In the genomic region with DNA sequence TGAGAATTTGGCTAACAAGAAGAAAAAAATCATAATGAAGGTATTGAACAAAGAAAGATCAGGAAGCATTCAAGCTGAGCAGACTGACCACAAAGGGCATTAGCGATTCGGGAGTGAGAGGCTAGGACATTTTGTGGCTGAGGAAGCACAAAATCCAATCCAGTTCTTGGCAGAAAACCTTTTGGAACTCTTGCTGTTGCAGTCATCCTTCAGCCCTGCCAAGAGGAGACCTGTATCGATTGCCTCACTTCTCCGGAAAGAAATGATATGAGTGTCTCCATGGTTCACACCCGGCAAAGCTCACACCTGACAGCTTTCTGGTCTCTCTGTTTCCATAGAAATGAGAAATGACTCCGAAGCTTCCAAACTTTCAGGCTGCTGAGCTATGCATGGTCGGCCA, we compare ENCODE assay signal across 19 mouse cellular contexts.
DNase-seq lines count a peak whose midpoint lies in the region; ATAC-seq and TF ChIP-seq lines count a peak whose summit lies in the region.
"Had no signal": no experiment of that assay in that cellular context is flagged by ENCODE, and none has a peak within 500 bp of the region (broad histone marks: within the 10 kb centered on the region; RNA-seq: fewer than 3 reads in every experiment).

No protein-coding gene starts in this region.

- no peaks in the 10 kb centered on the region for H3K4me1 ChIP-seq in hindbrain, postnatal 0 days (ENCODE audit: insufficient read depth, low read length)
- peaks cover 3% of the 10 kb centered on the region; the same call in 1 of the 2 replicates for H3K4me1 ChIP-seq in hindbrain, embryonic 13.5 days (replicated peaks)
- peaks cover 25% of the 10 kb centered on the region for H3K4me1 ChIP-seq in cortical plate, adult 2 months (ENCODE audit: control insufficient read depth, insufficient read depth, low read length)
- H3K4me1 ChIP-seq: embryonic facial prominence, embryonic 10.5 days; forebrain, embryonic 13.5 days; heart, embryonic 10.5 days; heart, embryonic 15.5 days had no signal

- no peak overlapping the region for H3K4me2 ChIP-seq in hindbrain, postnatal 0 days (ENCODE audit: low read depth, low read length)
- no peak overlapping the region for H3K4me2 ChIP-seq in hindbrain, embryonic 13.5 days
- H3K4me2 ChIP-seq: forebrain, embryonic 13.5 days; heart, embryonic 15.5 days; hindbrain, embryonic 15.5 days had no signal

- no peak for TF ChIP-seq CTCF in hindbrain, postnatal 0 days (IDR thresholded peaks at IDR 0.05; ENCODE audit: low read depth)
- TF ChIP-seq CTCF in cortical plate, adult 2 months (IDR thresholded peaks at IDR 0.05; ENCODE audit: extremely low read depth, insufficient read depth, low read length), result no peak

- no peaks in the 10 kb centered on the region for H3K36me3 ChIP-seq in hindbrain, postnatal 0 days (ENCODE audit: insufficient read depth, low read length)
- H3K36me3 ChIP-seq in hindbrain, embryonic 13.5 days, result peaks cover 7% of the 10 kb centered on the region
- H3K36me3 ChIP-seq: embryonic facial prominence, embryonic 10.5 days; heart, embryonic 10.5 days; heart, embryonic 15.5 days had no signal

- ATAC-seq in frontal cortex, adult (ENCODE audit: low TSS enrichment), result peak; percentile 24
- ATAC-seq in hindbrain, postnatal 0 days, result 0 out of 2 replicates have a peak, but pooled peaks have one; percentile 32
- no peak for ATAC-seq in hindbrain, embryonic 13.5 days (ENCODE audit: low FRiP score)
- ATAC-seq: forebrain, embryonic 13.5 days had no signal

- no peak for DNase-seq in frontal cortex, postnatal 36 days (ENCODE audit: low spot score in 2 of 2)
- DNase-seq in hindbrain, postnatal 0 days (ENCODE audit: low spot score), result peak; percentile 28
- peak; percentile 48 for DNase-seq in brain, adult 2 months (ENCODE audit: low read depth, low spot score)
- no peak for DNase-seq in adrenal gland, adult 18-20 months (ENCODE audit: low spot score in 2 of 2)
- DNase-seq: adrenal gland, postnatal 10 days; cerebellum, adult 8-10 months; cerebellum, postnatal 36 days; gastrocnemius, postnatal 36 days; heart, adult 18-20 months; heart, postnatal 14 days; kidney, adult 11 months had no signal

- no peak overlapping the region for H3K4me3 ChIP-seq in hindbrain, postnatal 0 days (ENCODE audit: low read length)
- H3K4me3 ChIP-seq in hindbrain, embryonic 13.5 days, result no peak overlapping the region
- H3K4me3 ChIP-seq in cortical plate, adult 2 months (ENCODE audit: insufficient read depth, low read length), result no peak overlapping the region
- H3K4me3 ChIP-seq: embryonic facial prominence, embryonic 10.5 days; forebrain, embryonic 13.5 days; heart, embryonic 10.5 days; heart, embryonic 15.5 days; hindbrain, embryonic 15.5 days had no signal

- WGBS in hindbrain, postnatal 0 days, result 42% methylated on average over 7 of the region's 7 CpGs
- WGBS in hindbrain, embryonic 13.5 days, result 69% methylated on average over 7 of the region's 7 CpGs

- no peaks in the 10 kb centered on the region for H3K27me3 ChIP-seq in hindbrain, postnatal 0 days (ENCODE audit: insufficient read depth, low read length)
- no peaks in the 10 kb centered on the region for H3K27me3 ChIP-seq in hindbrain, embryonic 13.5 days
- H3K27me3 ChIP-seq: forebrain, embryonic 13.5 days; heart, embryonic 15.5 days; hindbrain, embryonic 15.5 days had no signal

- H3K27ac ChIP-seq in hindbrain, postnatal 0 days, result peak overlapping the region; percentile 17; the same call in 1 of the 2 replicates
- no peak overlapping the region for H3K27ac ChIP-seq in hindbrain, embryonic 13.5 days
- H3K27ac ChIP-seq in cortical plate, adult 2 months (ENCODE audit: insufficient read depth, low read length), result peak overlapping the region; percentile 22; the same call in 1 of the 2 replicates
- H3K27ac ChIP-seq: embryonic facial prominence, embryonic 10.5 days; forebrain, embryonic 13.5 days; heart, embryonic 10.5 days; heart, embryonic 15.5 days; hindbrain, embryonic 15.5 days had no signal

- no peaks in the 10 kb centered on the region for H3K9me3 ChIP-seq in hindbrain, postnatal 0 days (ENCODE audit: low read length)
- no peaks in the 10 kb centered on the region for H3K9me3 ChIP-seq in hindbrain, embryonic 13.5 days
- H3K9me3 ChIP-seq: embryonic facial prominence, embryonic 10.5 days; forebrain, embryonic 13.5 days; heart, embryonic 10.5 days; heart, embryonic 15.5 days; hindbrain, embryonic 15.5 days had no signal

- H3K9ac ChIP-seq in hindbrain, postnatal 0 days (replicated peaks; ENCODE audit: low read length), result no peak overlapping the region
- no peak overlapping the region for H3K9ac ChIP-seq in hindbrain, embryonic 13.5 days
- H3K9ac ChIP-seq: forebrain, embryonic 13.5 days; heart, embryonic 15.5 days; hindbrain, embryonic 15.5 days had no signal

- no peak for TF ChIP-seq POLR2A in cortical plate, adult 2 months (IDR thresholded peaks at IDR 0.05; ENCODE audit: extremely low read depth, insufficient read depth, low read length)

Comparison
In these comparisons a context has a peak if more than half of its experiments do, and no peak if none do; other contexts are left out.
1. DNase-seq: peak in hindbrain, postnatal 0 days (single experiment) and brain, adult 2 months (single experiment); none in frontal cortex, postnatal 36 days (0 of 2) and adrenal gland, adult 18-20 months (0 of 2).